Mouse (Mus musculus) neural tube, embryonic 11.5 days (tissue): ENCODE data around the gene Nlk. TPM values are rescaled to one million over a fixed set of nuclear protein-coding genes. Genes with fewer than 3 reads are reported as not detected.

ENCODE experiments used
- ATAC-seq: fragments of 200-750 bp; cut with Nextera tagmentation; 2 replicates; pipeline ENCODE4 v1.8.0; 2017; ENCODE audit warnings: moderate number of reproducible peaks, mild to moderate bottlenecking, moderate TSS enrichment, moderate library complexity; ENCODE audit not compliant: insufficient read depth, low FRiP score, low TSS enrichment
- DNase-seq: peaks from one replicate; pipeline ENCODE4 v3.0.0-alpha.2; 2015; ENCODE audit warnings: low spot score
- H3K27ac ChIP-seq: fragments of 300-500 bp; sonication (generic); 2 replicates; pipeline ENCODE4 v1.5.1; 2014; ENCODE audit warnings: low read depth, mild to moderate bottlenecking, low read length
- H3K27me3 ChIP-seq: fragments of 300-500 bp; sonication (generic); 2 replicates; pipeline ENCODE4 v1.6.1; 2014; ENCODE audit warnings: mild to moderate bottlenecking, low read length, mixed read lengths; ENCODE audit not compliant: control insufficient read depth, insufficient read depth
- H3K36me3 ChIP-seq: fragments of 300-500 bp; sonication (generic); 2 replicates; pipeline ENCODE4 v1.6.1; 2014; ENCODE audit warnings: mild to moderate bottlenecking, low read length, moderate library complexity, mixed read lengths; ENCODE audit not compliant: control insufficient read depth, insufficient read depth
- H3K4me1 ChIP-seq: fragments of 300-500 bp; sonication (generic); 2 replicates; pipeline ENCODE4 v1.6.1; 2014; ENCODE audit warnings: low read length, mixed read lengths; ENCODE audit not compliant: control insufficient read depth, insufficient read depth
- H3K4me2 ChIP-seq: fragments of 300-500 bp; sonication (generic); 2 replicates; pipeline ENCODE4 v1.6.1; 2014; ENCODE audit warnings: low read depth, mild to moderate bottlenecking, moderate library complexity
- H3K4me3 ChIP-seq: fragments of 300-500 bp; sonication (generic); 2 replicates; pipeline ENCODE4 v1.5.1; 2014; ENCODE audit warnings: low read depth, low read length
- H3K9ac ChIP-seq: fragments of 300-500 bp; sonication (generic); 2 replicates; pipeline ENCODE4 v1.6.1; 2014; ENCODE audit warnings: mild to moderate bottlenecking, low read length
- H3K9me3 ChIP-seq: fragments of 300-500 bp; sonication (generic); 2 replicates; pipeline ENCODE4 v1.6.1; 2016; ENCODE audit warnings: low read length; ENCODE audit not compliant: control insufficient read depth
- WGBS: fragments of 180-500 bp; shearing (Covaris S2); extraction: QIAGEN DNeasy Blood & Tissue Kit; methylation state at CpG from one replicate; pipeline ENCODE4 v1.1.7; 2014; 5-methylcytosine and 5-hydroxymethylcytosine counted together
- polyA plus RNA-seq: library from polyadenylated mRNA; unstranded; fragments of >200 nt; fragmentation: Nextera tagmentation; extraction: Ambion mirVana; gene quantifications from 2 replicates; pipeline ENCODE4 v1.2.1, GENCODE M21; 2014

Nlk gene
- polyA plus RNA-seq, 1 experiment from 2014 or later: 25.3 TPM

DNA sequence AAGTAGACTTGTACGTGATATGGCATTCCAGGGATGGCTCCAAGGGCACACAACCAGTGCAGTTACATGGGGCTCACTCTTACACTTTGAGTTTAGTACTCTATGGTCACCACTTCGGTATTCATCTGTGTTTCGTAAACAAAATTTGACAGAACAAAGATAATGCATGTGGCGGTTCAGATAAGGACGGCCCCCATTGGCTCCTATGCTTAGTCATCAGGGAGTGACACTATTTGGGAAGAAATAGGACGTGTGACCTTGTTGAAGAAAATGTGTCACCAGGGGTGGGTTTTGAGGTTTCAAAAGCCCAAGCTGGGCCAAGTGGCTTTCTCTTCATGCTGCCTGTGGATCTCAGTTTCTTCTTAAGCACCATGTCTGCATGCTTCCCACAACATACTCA, 35.4 kb upstream of the Nlk start:
- 88% methylated on average over 6 of the region's 6 CpGs for WGBS
- ATAC-seq (no peak), DNase-seq (no peak)
- H3K4me3 ChIP-seq: no peak overlapping the region
- no peak overlapping the region for H3K27ac ChIP-seq
- H3K4me1 ChIP-seq: no peaks in the 10 kb centered on the region
- no peak overlapping the region for H3K4me2 ChIP-seq
- H3K9ac ChIP-seq: no peak overlapping the region
- no peaks in the 10 kb centered on the region for H3K36me3 ChIP-seq
- H3K27me3 ChIP-seq: no peaks in the 10 kb centered on the region
- no peaks in the 10 kb centered on the region for H3K9me3 ChIP-seq

- Histone ChIP-seq H3K27me3 (no peaks in the 10 kb centered on the region), H3K4me1 (no peaks in the 10 kb centered on the region), H3K36me3 (no peaks in the 10 kb centered on the region), H3K27ac (no peak overlapping the region), H3K9me3 (no peaks in the 10 kb centered on the region), H3K4me2 (no peak overlapping the region), H3K9ac (no peak overlapping the region), H3K4me3 (no peak overlapping the region)
- ATAC-seq: no peak
- DNase-seq: no peak
- WGBS: 24% methylated on average over 2 of the region's 2 CpGs
Measured at GRCm38 (mm10) chr11:78730902-78731301, 33.7 kb upstream of the Nlk start.

DNA sequence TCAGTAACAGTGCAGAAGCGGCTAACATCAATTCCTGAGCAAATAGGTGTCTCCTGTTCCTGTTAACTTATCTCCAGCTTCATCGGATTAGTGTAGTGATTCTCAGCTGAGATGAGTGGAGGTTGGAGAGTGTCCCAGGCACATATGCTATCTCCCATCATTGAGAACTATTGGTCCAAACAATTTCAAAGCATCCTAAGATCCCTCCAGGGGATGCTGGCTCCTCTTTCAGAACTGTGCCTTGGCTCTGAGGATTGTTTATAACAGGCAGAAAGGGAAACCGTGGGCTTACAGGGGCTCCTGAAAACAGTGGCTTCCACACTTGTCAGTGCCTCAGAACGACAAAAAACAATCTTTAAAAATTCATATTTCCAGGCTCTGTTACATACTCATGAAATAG, 30.9 kb upstream of the Nlk start:
- DNase-seq (no peak), ATAC-seq (no peak)
- H3K36me3 ChIP-seq: no peaks in the 10 kb centered on the region
- no peaks in the 10 kb centered on the region for H3K9me3 ChIP-seq
- no peak overlapping the region for H3K4me2 ChIP-seq
- no peak overlapping the region for H3K4me3 ChIP-seq
- H3K27me3 ChIP-seq: no peaks in the 10 kb centered on the region
- WGBS: 75% methylated on average over 4 of the region's 4 CpGs
- no peaks in the 10 kb centered on the region for H3K4me1 ChIP-seq
- no peak overlapping the region for H3K9ac ChIP-seq
- no peak overlapping the region for H3K27ac ChIP-seq

DNA sequence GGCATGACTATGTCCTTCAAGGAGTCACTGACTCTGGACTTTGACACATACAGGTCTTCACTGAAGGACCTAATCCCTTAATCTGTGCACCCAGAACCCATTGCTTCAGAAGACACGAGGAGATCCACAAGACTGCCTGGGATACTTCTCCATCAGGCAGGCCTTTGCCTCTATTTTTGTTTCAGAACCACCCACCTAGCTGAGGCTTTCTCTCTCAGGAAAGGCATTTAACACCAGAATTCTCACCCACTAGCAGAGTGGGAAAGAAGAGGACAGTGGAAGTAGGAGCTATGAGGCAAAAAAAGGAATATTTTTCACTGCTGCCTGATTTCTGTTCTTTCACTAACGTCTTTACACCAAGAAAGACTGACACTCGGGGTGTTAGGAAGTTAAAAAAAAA, 29.2 kb upstream of the Nlk start:
- ATAC-seq: no peak
- H3K9ac ChIP-seq: no peak overlapping the region
- H3K9me3 ChIP-seq: no peaks in the 10 kb centered on the region
- no peak overlapping the region for H3K4me3 ChIP-seq
- no peaks in the 10 kb centered on the region for H3K36me3 ChIP-seq
- H3K4me1 ChIP-seq: no peaks in the 10 kb centered on the region
- 84% methylated on average over 3 of the region's 3 CpGs for WGBS
- H3K27me3 ChIP-seq: no peaks in the 10 kb centered on the region
- DNase-seq: no peak
- no peak overlapping the region for H3K4me2 ChIP-seq
- no peak overlapping the region for H3K27ac ChIP-seq

DNA sequence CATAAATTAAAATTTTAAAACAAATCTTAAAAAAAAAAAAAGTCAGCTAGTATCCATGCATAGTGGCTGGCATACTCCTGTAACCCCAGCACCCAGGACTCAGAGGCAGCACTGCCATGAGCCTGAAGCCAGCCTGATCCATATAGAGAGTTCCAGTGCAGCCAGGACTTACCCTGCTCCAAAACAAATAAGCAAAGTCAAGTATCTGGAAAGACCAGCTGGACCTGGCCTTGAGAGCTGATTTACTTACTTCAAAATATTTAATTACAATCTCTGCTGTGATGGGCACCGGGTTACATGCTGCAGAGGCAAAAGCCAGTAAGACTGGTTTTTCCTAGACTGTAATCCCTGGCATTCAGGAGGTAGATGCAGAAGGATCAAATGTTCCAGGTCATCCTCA, 27.6 kb upstream of the Nlk start:
- DNase-seq: no peak
- WGBS: 81% methylated on average over 1 of the region's 1 CpGs

GRCm38 (mm10) chr11:78721419-78721818, 24.2 kb upstream of the Nlk start:
- DNase-seq: no peak
- Histone ChIP-seq H3K4me2 (no peak overlapping the region), H3K9me3 (no peaks in the 10 kb centered on the region), H3K36me3 (no peaks in the 10 kb centered on the region), H3K27me3 (no peaks in the 10 kb centered on the region), H3K4me3 (no peak overlapping the region), H3K9ac (no peak overlapping the region), H3K27ac (no peak overlapping the region), H3K4me1 (no peaks in the 10 kb centered on the region)
- 76% methylated on average over 2 of the region's 2 CpGs for WGBS
- no peak for ATAC-seq

More for the DNA sequence above, 27.6 kb upstream of the Nlk start:
- Histone ChIP-seq H3K9ac (no peak overlapping the region), H3K27me3 (no peaks in the 10 kb centered on the region), H3K4me3 (no peak overlapping the region), H3K27ac (no peak overlapping the region), H3K4me1 (no peaks in the 10 kb centered on the region), H3K9me3 (no peaks in the 10 kb centered on the region), H3K36me3 (no peaks in the 10 kb centered on the region), H3K4me2 (no peak overlapping the region)
- ATAC-seq: no peak

GRCm38 (mm10) chr11:78717655-78718054, 20.5 kb upstream of the Nlk start:
- Histone ChIP-seq H3K4me2 (no peak overlapping the region), H3K27ac (no peak overlapping the region), H3K27me3 (no peaks in the 10 kb centered on the region), H3K4me3 (no peak overlapping the region), H3K9me3 (no peaks in the 10 kb centered on the region), H3K4me1 (no peaks in the 10 kb centered on the region), H3K36me3 (no peaks in the 10 kb centered on the region), H3K9ac (no peak overlapping the region)
- WGBS: 76% methylated on average over 4 of the region's 4 CpGs
- no peak for DNase-seq
- ATAC-seq: no peak

GRCm38 (mm10) chr11:78708642-78709041, 11.5 kb upstream of the Nlk start:
- Histone ChIP-seq H3K27me3 (no peaks in the 10 kb centered on the region), H3K27ac (no peak overlapping the region), H3K36me3 (no peaks in the 10 kb centered on the region), H3K4me3 (no peak overlapping the region), H3K9me3 (no peaks in the 10 kb centered on the region), H3K9ac (no peak overlapping the region), H3K4me1 (no peaks in the 10 kb centered on the region), H3K4me2 (no peak overlapping the region)
- DNase-seq (no peak), ATAC-seq (no peak)
- 77% methylated on average over 2 of the region's 2 CpGs for WGBS

DNA sequence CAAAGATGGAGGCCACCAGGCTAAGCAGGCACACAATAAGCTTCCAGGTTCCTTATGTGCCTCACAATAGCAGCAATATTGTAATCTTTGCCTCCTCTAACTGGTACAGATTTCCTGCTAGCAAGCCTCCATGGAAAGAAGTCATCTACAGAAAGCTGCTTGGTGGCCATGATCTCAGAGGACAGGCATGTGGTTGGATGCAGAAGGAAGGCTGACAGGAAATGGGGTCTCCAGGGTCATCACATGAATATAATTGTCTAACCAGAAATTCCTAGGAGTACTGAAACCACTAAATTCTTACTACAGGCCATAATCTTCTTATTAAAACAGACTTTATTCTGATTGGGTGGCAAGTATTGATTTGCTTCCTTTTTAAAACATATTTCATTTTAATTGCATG, 8.9 kb upstream of the Nlk start:
- DNase-seq (no peak), ATAC-seq (no peak)
- Histone ChIP-seq H3K27me3 (no peaks in the 10 kb centered on the region), H3K9ac (no peak overlapping the region), H3K9me3 (no peaks in the 10 kb centered on the region), H3K4me3 (no peak overlapping the region), H3K36me3 (no peaks in the 10 kb centered on the region), H3K4me1 (no peaks in the 10 kb centered on the region), H3K27ac (no peak overlapping the region), H3K4me2 (no peak overlapping the region)
